ENCODE assay signal across 9 mouse cellular contexts in the genomic region with DNA sequence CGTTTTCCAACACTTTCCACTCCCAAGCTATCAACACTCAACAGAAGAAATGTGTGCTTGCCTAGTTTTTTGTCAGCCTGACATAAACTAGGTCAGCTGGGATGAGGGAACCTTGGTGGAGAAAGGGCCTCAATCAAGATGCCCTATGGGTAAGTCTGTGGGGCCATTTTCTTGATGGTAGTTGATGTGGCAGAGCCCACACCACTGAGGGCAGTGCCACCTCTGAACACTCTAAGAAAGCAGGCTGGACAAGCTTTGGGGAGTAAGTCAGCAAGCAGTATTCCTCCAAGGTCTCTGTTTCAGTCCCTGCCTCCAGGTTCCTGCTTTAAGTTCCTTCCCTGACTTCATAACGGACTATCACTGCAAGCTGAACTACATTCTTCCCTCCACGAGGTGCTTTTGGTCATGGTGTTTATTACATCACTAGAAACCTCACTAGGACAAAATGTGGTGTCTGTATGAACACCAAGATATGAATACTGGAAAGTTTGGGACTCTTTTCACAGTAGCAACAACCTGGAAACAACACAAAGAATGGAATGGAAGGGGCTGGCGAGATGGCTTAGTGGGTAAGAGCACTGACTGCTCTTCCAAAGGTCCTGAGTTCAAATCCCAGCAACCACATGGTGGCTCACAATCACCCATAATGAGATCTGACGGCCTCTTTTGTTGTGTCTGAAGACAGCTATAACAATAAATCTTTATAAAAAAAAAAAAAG. TPM values are rescaled to one million over a fixed set of nuclear protein-coding genes. Genes with fewer than 3 reads are reported as not detected.
A peak's percentile ranks its signal among the peaks of the same experiment; 100 is the strongest.
DNase-seq lines count a peak whose midpoint lies in the region; ATAC-seq and TF ChIP-seq lines count a peak whose summit lies in the region.
"Had no signal": no experiment of that assay in that cellular context is flagged by ENCODE, and none has a peak within 500 bp of the region (broad histone marks: within the 10 kb centered on the region; RNA-seq: fewer than 3 reads in every experiment).

No protein-coding gene starts in this region.

- ATAC-seq in embryonic facial prominence, embryonic 15.5 days (ENCODE audit: insufficient number of reproducible peaks, low FRiP score, low TSS enrichment, low read depth): no peak
- ATAC-seq in intestine, postnatal 0 days: no peak
- no peak for ATAC-seq in neural tube, embryonic 13.5 days (ENCODE audit: low read depth)

- H3K9me3 ChIP-seq in embryonic facial prominence, embryonic 15.5 days (replicated peaks): no peaks in the 10 kb centered on the region
- H3K9me3 ChIP-seq in intestine, postnatal 0 days (ENCODE audit: control insufficient read depth): no peaks in the 10 kb centered on the region
- H3K9me3 ChIP-seq in neural tube, embryonic 13.5 days: no peaks in the 10 kb centered on the region

- no peaks in the 10 kb centered on the region for H3K27me3 ChIP-seq in embryonic facial prominence, embryonic 15.5 days
- no peaks in the 10 kb centered on the region for H3K27me3 ChIP-seq in intestine, postnatal 0 days (replicated peaks; ENCODE audit: control insufficient read depth, insufficient read depth, low read length)
- H3K27me3 ChIP-seq in neural tube, embryonic 13.5 days: no peaks in the 10 kb centered on the region

- H3K4me2 ChIP-seq in embryonic facial prominence, embryonic 15.5 days (replicated peaks): peak overlapping the region; percentile 81
- peak overlapping the region; percentile 86 for H3K4me2 ChIP-seq in intestine, postnatal 0 days (replicated peaks; ENCODE audit: low read depth)
- H3K4me2 ChIP-seq in neural tube, embryonic 13.5 days: peak overlapping the region; percentile 76

- no peak for DNase-seq in layer of hippocampus, adult 2 months (ENCODE audit: low spot score in 2 of 2)
- no peak for DNase-seq in layer of hippocampus, adult 11-12 months (ENCODE audit: low spot score)
- DNase-seq in yolk sac, embryonic 10.5 days (ENCODE audit: low spot score): no peak
- DNase-seq in gastrocnemius, postnatal 4 days (ENCODE audit: low spot score in 2 of 2): no peak
- DNase-seq in ovary, postnatal 10 days (ENCODE audit: low spot score): no peak

- no peak for TF ChIP-seq CTCF in layer of hippocampus, adult 2 months (conservative IDR thresholded peaks at IDR 0.05)
- TF ChIP-seq CTCF in intestine, postnatal 0 days (IDR thresholded peaks at IDR 0.05; ENCODE audit: low read depth): no peak

- H3K27ac ChIP-seq in layer of hippocampus, adult 2 months: peak overlapping the region; percentile 92; the same call in 1 of the 2 replicates
- H3K27ac ChIP-seq in embryonic facial prominence, embryonic 15.5 days (replicated peaks): peak overlapping the region; percentile 99
- H3K27ac ChIP-seq in intestine, postnatal 0 days (ENCODE audit: low read depth, low read length): no peak overlapping the region
- H3K27ac ChIP-seq in neural tube, embryonic 13.5 days (replicated peaks): peak overlapping the region; percentile 96; the same call in 1 of the 2 replicates

- H3K36me3 ChIP-seq in embryonic facial prominence, embryonic 15.5 days: peaks cover 21% of the 10 kb centered on the region
- H3K36me3 ChIP-seq in intestine, postnatal 0 days (ENCODE audit: control insufficient read depth, insufficient read depth): peaks cover 16% of the 10 kb centered on the region; the same call in 1 of the 2 replicates
- peaks cover 23% of the 10 kb centered on the region for H3K36me3 ChIP-seq in neural tube, embryonic 13.5 days

- peaks cover 58% of the 10 kb centered on the region for H3K4me1 ChIP-seq in embryonic facial prominence, embryonic 15.5 days
- peaks cover 10% of the 10 kb centered on the region; the same call in 1 of the 2 replicates for H3K4me1 ChIP-seq in intestine, postnatal 0 days (replicated peaks; ENCODE audit: control insufficient read depth, insufficient read depth, low read length)
- H3K4me1 ChIP-seq in neural tube, embryonic 13.5 days (replicated peaks): peaks cover 41% of the 10 kb centered on the region

- peak overlapping the region; percentile 84 for H3K4me3 ChIP-seq in layer of hippocampus, adult 2 months
- peak overlapping the region; percentile 79 for H3K4me3 ChIP-seq in embryonic facial prominence, embryonic 15.5 days (replicated peaks)
- H3K4me3 ChIP-seq in intestine, postnatal 0 days (ENCODE audit: low read depth, low read length): peak overlapping the region; percentile 80; the same call in 1 of the 2 replicates
- peak overlapping the region; percentile 78 for H3K4me3 ChIP-seq in neural tube, embryonic 13.5 days

- H3K9ac ChIP-seq in embryonic facial prominence, embryonic 15.5 days: no peak overlapping the region
- no peak overlapping the region for H3K9ac ChIP-seq in intestine, postnatal 0 days (ENCODE audit: low read depth, low read length)
- H3K9ac ChIP-seq in neural tube, embryonic 13.5 days: no peak overlapping the region

- 65% methylated on average over 5 of the region's 5 CpGs for WGBS in embryonic facial prominence, embryonic 15.5 days
- 77% methylated on average over 5 of the region's 5 CpGs for WGBS in intestine, postnatal 0 days
- 70% methylated on average over 5 of the region's 5 CpGs for WGBS in neural tube, embryonic 13.5 days

RNA-seq across cellular contexts. Expression of a gene that starts 0.7 kb away (rescaled TPM):
- 10 to 100 TPM; 20.1 to 26.6 TPM for total RNA-seq in layer of hippocampus, adult 2 months (2021)
- polyA plus RNA-seq in embryonic facial prominence, embryonic 15.5 days (2015; fragmentation: Nextera tagmentation; extraction: Ambion mirVana): 93.4 and 99.8 TPM in 2 replicates
- 26.6 and 27.7 TPM in 2 replicates for polyA plus RNA-seq in intestine, postnatal 0 days (2015; fragmentation: Nextera tagmentation; extraction: Ambion mirVana)
- polyA plus RNA-seq in neural tube, embryonic 13.5 days (2015; fragmentation: Nextera tagmentation; extraction: Ambion mirVana): 41.2 and 44.9 TPM in 2 replicates
- 100 to 1,000 TPM; 112 to 132 TPM for total RNA-seq in gastrocnemius, postnatal 4 days (2021)

RNA-seq across cellular contexts. Expression of a gene that starts 3.1 kb away (rescaled TPM):
- 1 to 10 TPM; 1.9 to 3.1 TPM for total RNA-seq in layer of hippocampus, adult 2 months (2021)
- 25.9 and 29.8 TPM in 2 replicates for polyA plus RNA-seq in embryonic facial prominence, embryonic 15.5 days (2015; fragmentation: Nextera tagmentation; extraction: Ambion mirVana)
- polyA plus RNA-seq in intestine, postnatal 0 days (2015; fragmentation: Nextera tagmentation; extraction: Ambion mirVana): 4.1 TPM in 2 replicates
- polyA plus RNA-seq in neural tube, embryonic 13.5 days (2015; fragmentation: Nextera tagmentation; extraction: Ambion mirVana): 4.5 and 4.9 TPM in 2 replicates
- total RNA-seq in gastrocnemius, postnatal 4 days (2021): 10 to 100 TPM in 1 of 2 experiments, 1 to 10 TPM in 1; 7.0 to 10.0 TPM

RNA-seq across cellular contexts. Expression of a gene that starts 22.5 kb away (rescaled TPM):
- total RNA-seq in layer of hippocampus, adult 2 months (2021): not detected
- polyA plus RNA-seq in embryonic facial prominence, embryonic 15.5 days (2015; fragmentation: Nextera tagmentation; extraction: Ambion mirVana): 1.1 and 1.3 TPM in 2 replicates
- not detected in 2 replicates for polyA plus RNA-seq in intestine, postnatal 0 days (2015; fragmentation: Nextera tagmentation; extraction: Ambion mirVana)
- not detected in 2 replicates for polyA plus RNA-seq in neural tube, embryonic 13.5 days (2015; fragmentation: Nextera tagmentation; extraction: Ambion mirVana)
- total RNA-seq in gastrocnemius, postnatal 4 days (2021): not detected
- polyA plus RNA-seq: testis, adult 2 months had no signal

RNA-seq across cellular contexts. Expression of a gene that starts 34.9 kb away (rescaled TPM):
- 10 to 100 TPM; 53.8 to 59.7 TPM for total RNA-seq in layer of hippocampus, adult 2 months (2021)
- polyA plus RNA-seq in embryonic facial prominence, embryonic 15.5 days (2015; fragmentation: Nextera tagmentation; extraction: Ambion mirVana): 5.2 and 5.7 TPM in 2 replicates
- polyA plus RNA-seq in intestine, postnatal 0 days (2015; fragmentation: Nextera tagmentation; extraction: Ambion mirVana): 2.1 and 2.2 TPM in 2 replicates
- polyA plus RNA-seq in neural tube, embryonic 13.5 days (2015; fragmentation: Nextera tagmentation; extraction: Ambion mirVana): 8.0 and 8.8 TPM in 2 replicates
- total RNA-seq in gastrocnemius, postnatal 4 days (2021): 1 to 10 TPM; 8.6 to 8.8 TPM
